Comparison of ENCODE assay signal across 19 mouse cellular contexts in genomic region chr10:67798991-67799390, GRCm38 (mm10).
DNase-seq lines count a peak whose midpoint lies in the region; ATAC-seq and TF ChIP-seq lines count a peak whose summit lies in the region.
"Had no signal": no experiment of that assay in that cellular context is flagged by ENCODE, and none has a peak within 500 bp of the region (broad histone marks: within the 10 kb centered on the region; RNA-seq: fewer than 3 reads in every experiment).

No protein-coding gene starts in this region.

- DNase-seq in forebrain, embryonic 14.5 days (ENCODE audit: low spot score): peak; percentile 37
- peak; percentile 6 for DNase-seq in hindbrain, postnatal 0 days (ENCODE audit: low spot score)
- DNase-seq: adrenal gland, adult 2 months; adrenal gland, postnatal 25 days; cerebellum, adult 2 months; cerebellum, postnatal 10 days; gastrocnemius, postnatal 36 days; heart, postnatal 36 days; kidney, adult 11 months had no signal

- no peak overlapping the region for H3K4me3 ChIP-seq in forebrain, embryonic 14.5 days (ENCODE audit: low read depth, low read length)
- no peak overlapping the region for H3K4me3 ChIP-seq in forebrain, embryonic 12.5 days (replicated peaks)
- H3K4me3 ChIP-seq in hindbrain, postnatal 0 days (ENCODE audit: low read length): no peak overlapping the region
- H3K4me3 ChIP-seq in hindbrain, embryonic 16.5 days (ENCODE audit: low read length): no peak overlapping the region
- no peak overlapping the region for H3K4me3 ChIP-seq in neural tube, embryonic 12.5 days
- H3K4me3 ChIP-seq in neural tube, embryonic 15.5 days (replicated peaks): no peak overlapping the region
- H3K4me3 ChIP-seq: embryonic facial prominence, embryonic 13.5 days; heart, embryonic 13.5 days; hindbrain, embryonic 13.5 days had no signal

- no peaks in the 10 kb centered on the region for H3K4me1 ChIP-seq in forebrain, embryonic 14.5 days (ENCODE audit: control insufficient read depth, insufficient read depth, low read length)
- H3K4me1 ChIP-seq in forebrain, embryonic 12.5 days: 0 out of 2 replicates have a peak, but pooled peaks cover 4% of the 10 kb centered on the region
- H3K4me1 ChIP-seq in hindbrain, postnatal 0 days (ENCODE audit: insufficient read depth, low read length): no peaks in the 10 kb centered on the region
- H3K4me1 ChIP-seq in hindbrain, embryonic 16.5 days (ENCODE audit: control insufficient read depth, insufficient read depth, low read depth, low read length): no peaks in the 10 kb centered on the region
- H3K4me1 ChIP-seq in neural tube, embryonic 12.5 days: peaks cover 9% of the 10 kb centered on the region; the same call in 1 of the 2 replicates
- no peaks in the 10 kb centered on the region for H3K4me1 ChIP-seq in neural tube, embryonic 15.5 days
- H3K4me1 ChIP-seq: embryonic facial prominence, embryonic 13.5 days; heart, embryonic 13.5 days; hindbrain, embryonic 13.5 days had no signal

- H3K9ac ChIP-seq in forebrain, embryonic 14.5 days (ENCODE audit: low read length): no peak overlapping the region
- no peak overlapping the region for H3K9ac ChIP-seq in forebrain, embryonic 12.5 days
- no peak overlapping the region for H3K9ac ChIP-seq in hindbrain, postnatal 0 days (replicated peaks; ENCODE audit: low read length)
- H3K9ac ChIP-seq in hindbrain, embryonic 16.5 days (ENCODE audit: low read depth, low read length): no peak overlapping the region
- no peak overlapping the region for H3K9ac ChIP-seq in neural tube, embryonic 12.5 days
- no peak overlapping the region for H3K9ac ChIP-seq in neural tube, embryonic 15.5 days (replicated peaks)
- H3K9ac ChIP-seq: embryonic facial prominence, embryonic 13.5 days; heart, embryonic 13.5 days; hindbrain, embryonic 13.5 days had no signal

- WGBS in forebrain, embryonic 14.5 days: 29% methylated on average over 10 of the region's 10 CpGs
- 57% methylated on average over 10 of the region's 10 CpGs for WGBS in forebrain, embryonic 12.5 days
- WGBS in hindbrain, postnatal 0 days: 33% methylated on average over 10 of the region's 10 CpGs
- WGBS in hindbrain, embryonic 16.5 days: 37% methylated on average over 10 of the region's 10 CpGs
- 38% methylated on average over 10 of the region's 10 CpGs for WGBS in neural tube, embryonic 12.5 days
- 34% methylated on average over 10 of the region's 10 CpGs for WGBS in neural tube, embryonic 15.5 days

- no peak overlapping the region for H3K4me2 ChIP-seq in forebrain, embryonic 14.5 days (ENCODE audit: low read length)
- no peak overlapping the region for H3K4me2 ChIP-seq in forebrain, embryonic 12.5 days
- H3K4me2 ChIP-seq in hindbrain, postnatal 0 days (ENCODE audit: low read depth, low read length): no peak overlapping the region
- no peak overlapping the region for H3K4me2 ChIP-seq in hindbrain, embryonic 16.5 days (ENCODE audit: low read length)
- no peak overlapping the region for H3K4me2 ChIP-seq in neural tube, embryonic 12.5 days (replicated peaks)
- no peak overlapping the region for H3K4me2 ChIP-seq in neural tube, embryonic 15.5 days
- H3K4me2 ChIP-seq: embryonic facial prominence, embryonic 13.5 days; heart, embryonic 13.5 days; hindbrain, embryonic 13.5 days had no signal

- TF ChIP-seq CTCF in hindbrain, postnatal 0 days (IDR thresholded peaks at IDR 0.05; ENCODE audit: low read depth): no peak

- no peaks in the 10 kb centered on the region for H3K27me3 ChIP-seq in forebrain, embryonic 14.5 days (replicated peaks; ENCODE audit: control insufficient read depth, insufficient read depth, low read length)
- H3K27me3 ChIP-seq in forebrain, embryonic 12.5 days: 0 out of 2 replicates have a peak, but pooled peaks cover under 1% of the 10 kb centered on the region
- no peaks in the 10 kb centered on the region for H3K27me3 ChIP-seq in hindbrain, postnatal 0 days (ENCODE audit: insufficient read depth, low read length)
- no peaks in the 10 kb centered on the region for H3K27me3 ChIP-seq in hindbrain, embryonic 16.5 days (replicated peaks; ENCODE audit: control insufficient read depth, insufficient read depth, low read length)
- H3K27me3 ChIP-seq in neural tube, embryonic 12.5 days (replicated peaks): no peaks in the 10 kb centered on the region
- no peaks in the 10 kb centered on the region for H3K27me3 ChIP-seq in neural tube, embryonic 15.5 days (replicated peaks)
- H3K27me3 ChIP-seq: CH12.LX; embryonic facial prominence, embryonic 13.5 days; heart, embryonic 13.5 days; hindbrain, embryonic 13.5 days had no signal

- H3K27ac ChIP-seq in forebrain, embryonic 14.5 days (ENCODE audit: low read depth, low read length): no peak overlapping the region
- no peak overlapping the region for H3K27ac ChIP-seq in forebrain, embryonic 12.5 days
- H3K27ac ChIP-seq in hindbrain, postnatal 0 days: no peak overlapping the region
- H3K27ac ChIP-seq in hindbrain, embryonic 16.5 days (ENCODE audit: low read depth, low read length): no peak overlapping the region
- H3K27ac ChIP-seq in neural tube, embryonic 12.5 days: no peak overlapping the region
- no peak overlapping the region for H3K27ac ChIP-seq in neural tube, embryonic 15.5 days (replicated peaks)
- H3K27ac ChIP-seq: embryonic facial prominence, embryonic 13.5 days; heart, embryonic 13.5 days; hindbrain, embryonic 13.5 days had no signal

- no peaks in the 10 kb centered on the region for H3K36me3 ChIP-seq in forebrain, embryonic 14.5 days (ENCODE audit: control insufficient read depth, insufficient read depth, low read length)
- H3K36me3 ChIP-seq in forebrain, embryonic 12.5 days (replicated peaks): no peaks in the 10 kb centered on the region
- H3K36me3 ChIP-seq in hindbrain, postnatal 0 days (ENCODE audit: insufficient read depth, low read length): no peaks in the 10 kb centered on the region
- H3K36me3 ChIP-seq in hindbrain, embryonic 16.5 days (ENCODE audit: control insufficient read depth, insufficient read depth, low read length): no peaks in the 10 kb centered on the region
- no peaks in the 10 kb centered on the region for H3K36me3 ChIP-seq in neural tube, embryonic 12.5 days
- H3K36me3 ChIP-seq in neural tube, embryonic 15.5 days: no peaks in the 10 kb centered on the region
- H3K36me3 ChIP-seq: embryonic facial prominence, embryonic 13.5 days; heart, embryonic 13.5 days; hindbrain, embryonic 13.5 days had no signal

- no peaks in the 10 kb centered on the region for H3K9me3 ChIP-seq in forebrain, embryonic 14.5 days (replicated peaks; ENCODE audit: control insufficient read depth, low read length)
- H3K9me3 ChIP-seq in forebrain, embryonic 12.5 days: no peaks in the 10 kb centered on the region
- H3K9me3 ChIP-seq in hindbrain, postnatal 0 days (ENCODE audit: low read length): no peaks in the 10 kb centered on the region
- H3K9me3 ChIP-seq in hindbrain, embryonic 16.5 days (ENCODE audit: control insufficient read depth, low read length): no peaks in the 10 kb centered on the region
- no peaks in the 10 kb centered on the region for H3K9me3 ChIP-seq in neural tube, embryonic 12.5 days
- H3K9me3 ChIP-seq in neural tube, embryonic 15.5 days (replicated peaks): no peaks in the 10 kb centered on the region
- H3K9me3 ChIP-seq: embryonic facial prominence, embryonic 13.5 days; heart, embryonic 13.5 days; hindbrain, embryonic 13.5 days had no signal

- ATAC-seq in forebrain, embryonic 14.5 days: peak; percentile 70
- ATAC-seq in forebrain, embryonic 12.5 days (ENCODE audit: low FRiP score): no peak
- ATAC-seq in hindbrain, postnatal 0 days: peak; percentile 45; the same call in 1 of the 2 replicates
- ATAC-seq in hindbrain, embryonic 16.5 days: no peak
- 0 out of 2 replicates have a peak, but pooled peaks have one; percentile 33 for ATAC-seq in neural tube, embryonic 12.5 days (ENCODE audit: low FRiP score, low read depth)
- no peak for ATAC-seq in neural tube, embryonic 15.5 days (ENCODE audit: low FRiP score)
- ATAC-seq in activated CD4-positive, CD25-positive, alpha-beta regulatory T cell, adult 4 months: no peak
- ATAC-seq: Patski had no signal

Comparison
In these comparisons a context has a peak if more than half of its experiments do, and no peak if none do; other contexts are left out.
1. ATAC-seq: peak in forebrain, embryonic 14.5 days (single experiment), hindbrain, postnatal 0 days (single experiment) and neural tube, embryonic 12.5 days (single experiment); none in forebrain, embryonic 12.5 days (single experiment), hindbrain, embryonic 16.5 days (single experiment), neural tube, embryonic 15.5 days (single experiment) and activated CD4-positive, CD25-positive, alpha-beta regulatory T cell, adult 4 months (single experiment).